Mouse (Mus musculus) colon, adult 2 months (tissue): ENCODE data around the gene Ddx41. TPM values are rescaled to one million over a fixed set of nuclear protein-coding genes. Genes with fewer than 3 reads are reported as not detected.

Experiments used
- polyA plus RNA-seq: library from polyadenylated mRNA; depleted of rRNA; stranded (reverse); fragments of >200 nt; gene quantifications from 2 replicates; pipeline ENCODE4 v1.2.3, GENCODE M21; 2012; rRNA removed

The Ddx41 gene
- 66.3 and 71.4 TPM in 2 replicates for polyA plus RNA-seq

DNA sequence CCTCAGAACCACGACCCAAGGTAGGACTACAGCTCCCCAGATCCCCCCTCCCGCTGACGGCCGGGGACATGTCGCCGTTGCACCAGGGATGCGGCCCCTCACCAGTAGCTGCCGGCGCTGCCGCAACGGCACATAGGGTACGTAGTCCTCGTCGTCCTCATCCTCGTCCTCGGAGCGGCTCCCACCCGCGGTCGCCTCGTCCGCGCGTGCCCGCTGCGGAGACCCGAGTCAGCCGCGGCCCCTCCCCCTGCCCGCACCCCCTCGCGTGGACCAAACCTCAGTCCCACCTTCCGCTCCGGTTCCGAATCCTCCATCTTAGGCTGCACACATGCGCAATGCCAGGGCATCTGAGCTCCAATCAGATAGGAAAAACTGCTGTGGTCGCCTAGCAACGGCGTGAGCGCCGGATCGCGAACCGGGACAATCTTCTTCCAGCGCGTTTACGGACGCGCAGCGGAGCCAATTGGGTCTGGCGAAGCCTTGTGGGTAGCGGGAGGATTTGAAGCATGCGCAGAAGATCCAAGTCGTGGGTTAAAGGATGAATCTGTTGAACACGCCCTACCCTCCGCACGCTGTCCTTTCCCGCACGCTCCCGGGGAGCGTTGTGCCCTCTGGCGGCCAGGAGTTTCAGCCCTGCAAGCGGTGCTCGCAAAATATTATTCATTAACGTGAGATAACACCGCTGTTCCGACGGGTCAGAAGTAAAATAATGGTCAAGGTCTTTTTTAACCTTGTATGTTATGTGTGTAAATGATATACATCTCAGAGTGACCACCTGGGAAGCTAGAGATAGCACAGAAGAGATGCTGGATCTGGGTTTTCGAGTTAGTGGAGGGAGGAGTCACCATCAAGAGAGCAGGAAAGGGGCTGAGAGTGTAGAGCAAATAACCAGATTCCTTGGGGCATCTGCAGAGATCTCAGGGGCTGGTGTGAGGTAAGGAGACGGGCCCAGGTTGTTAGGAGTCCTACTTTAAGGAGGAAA lies at the start of gene Ddx41:
Ddx41 (minus strand) TSS at position 465 of the 982 bp plus-strand sequence.

DNA sequence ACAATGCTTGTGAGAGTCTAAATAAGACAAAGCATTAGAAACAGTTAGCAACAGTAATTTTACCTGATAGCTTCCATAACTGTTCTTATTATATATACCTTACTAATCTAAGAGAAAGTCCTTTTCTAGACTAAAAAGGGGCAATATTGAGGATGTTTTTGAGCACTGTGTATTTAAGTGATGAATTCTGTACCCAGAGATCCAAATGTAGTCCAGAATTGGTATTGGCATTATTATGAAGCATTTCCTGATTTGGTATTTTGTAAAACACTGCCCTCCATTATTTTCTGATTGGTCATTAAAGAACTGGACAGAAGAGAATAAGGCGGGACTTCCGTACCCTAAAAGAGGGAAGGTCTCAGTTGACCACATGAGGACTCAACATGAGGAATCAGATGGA lies 37.0 kb upstream of the Ddx41 start, which contains the start of gene Tmed9:
Tmed9 (plus strand) TSS at position 301 of the 400 bp plus-strand sequence.

DNA sequence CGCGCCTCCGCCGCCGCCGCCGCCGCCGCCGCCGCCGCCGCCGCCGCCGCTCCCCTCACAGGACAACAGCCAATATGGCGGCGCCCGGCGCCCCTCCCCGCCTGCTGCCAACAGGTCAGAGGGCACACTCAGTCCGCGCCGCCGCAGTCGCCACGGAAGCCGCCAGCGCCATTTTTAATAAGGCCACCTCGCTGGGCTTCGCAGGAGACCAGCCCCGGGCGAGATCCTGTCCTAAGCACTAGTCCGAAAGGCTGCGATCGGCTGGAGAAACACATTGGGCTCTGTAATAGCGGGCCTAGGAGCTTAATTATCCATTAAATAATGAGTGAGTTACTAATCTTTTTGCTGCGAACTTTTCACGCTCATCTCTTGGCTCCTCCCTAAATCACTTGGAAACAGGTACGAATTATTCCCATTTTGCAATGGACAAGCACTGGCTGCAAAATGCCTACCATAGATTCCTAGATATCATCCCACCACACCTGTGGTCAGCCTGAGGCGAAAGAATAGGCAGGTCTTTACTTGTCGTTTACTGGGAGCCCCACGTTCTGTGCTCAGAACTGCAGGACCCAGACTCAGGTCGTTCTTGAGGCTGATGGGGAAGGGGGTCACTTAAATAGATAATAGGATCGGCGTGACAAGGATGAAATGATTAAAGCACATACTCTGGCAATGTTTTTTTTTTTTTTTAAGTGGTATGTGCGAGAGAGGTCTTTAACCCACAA lies 34.7 kb upstream of the Ddx41 start, which contains the start of gene Fam193b:
Fam193b (minus strand) TSS at position 94 of the 725 bp plus-strand sequence.

DNA sequence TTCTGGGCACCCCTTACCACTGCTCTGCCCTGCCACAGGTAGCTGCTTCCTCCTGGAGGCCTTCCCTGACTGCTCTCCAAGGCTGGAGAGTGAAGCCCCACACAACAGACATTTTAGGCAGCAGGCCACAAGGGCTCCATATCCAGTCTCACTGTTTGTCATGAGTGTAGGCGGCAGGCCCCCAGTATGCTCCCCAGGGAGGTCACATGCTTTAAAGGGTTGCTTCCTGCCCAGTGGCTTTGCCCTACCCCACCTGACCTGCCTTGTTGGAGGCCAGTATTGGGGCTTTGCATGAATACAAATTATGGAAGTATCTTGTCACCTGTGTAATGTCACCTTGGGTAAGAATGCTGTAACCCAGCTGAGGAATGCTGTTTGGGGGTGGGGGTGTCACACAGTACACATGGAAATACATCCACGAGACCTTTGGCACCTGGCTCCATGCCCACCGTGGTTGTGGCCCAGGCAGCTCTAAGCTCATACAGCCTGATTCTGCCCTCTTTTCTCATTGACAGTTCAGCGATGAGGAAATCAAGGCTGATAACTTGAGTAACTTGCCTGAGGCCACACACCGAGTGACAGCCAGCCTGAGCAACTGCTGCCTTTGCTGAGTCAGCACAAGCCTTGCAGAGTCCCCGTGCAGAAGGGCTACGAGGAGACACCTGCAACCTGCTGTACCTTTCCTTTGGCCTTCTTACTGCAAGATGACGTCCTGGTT lies 7.1 kb downstream of the Ddx41 start, which contains the start of gene Dok3:
Dok3 (minus strand) TSS at position 99 of the 718 bp plus-strand sequence.

DNA sequence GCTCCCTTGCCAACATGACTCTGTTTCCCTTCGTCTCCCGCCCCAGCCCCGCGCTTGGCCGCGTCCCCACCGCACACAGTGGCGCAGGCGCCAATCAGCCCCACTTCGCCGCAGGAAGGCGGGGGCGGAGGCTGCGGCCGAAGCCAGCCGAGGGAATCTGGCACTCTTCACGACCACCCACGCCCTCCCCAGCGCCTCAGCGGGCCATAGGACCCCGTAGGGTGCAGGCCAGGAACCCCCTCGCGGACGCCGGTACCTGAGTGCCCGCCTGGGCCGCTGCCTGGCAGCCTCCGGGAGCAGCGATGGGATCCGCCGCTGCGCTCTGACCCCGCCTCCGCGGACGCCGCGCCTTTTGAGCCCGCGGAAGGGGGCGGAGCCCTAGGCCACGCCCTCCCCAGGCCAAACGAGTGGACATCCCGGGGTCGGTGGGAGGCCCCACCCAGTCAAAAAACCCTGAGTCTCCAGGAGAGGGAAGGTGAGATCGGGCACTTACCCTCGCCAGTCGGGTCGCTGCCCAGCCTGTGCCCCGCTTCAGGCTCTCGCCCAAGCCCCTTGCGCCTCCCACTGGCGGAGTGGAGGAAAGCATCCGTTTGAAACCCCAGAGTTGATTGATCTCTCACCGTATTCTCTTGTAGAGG lies 23.2 kb downstream of the Ddx41 start, which contains the start of gene Pdlim7:
Pdlim7 (minus strand) TSS at position 566 of the 638 bp plus-strand sequence.

DNA sequence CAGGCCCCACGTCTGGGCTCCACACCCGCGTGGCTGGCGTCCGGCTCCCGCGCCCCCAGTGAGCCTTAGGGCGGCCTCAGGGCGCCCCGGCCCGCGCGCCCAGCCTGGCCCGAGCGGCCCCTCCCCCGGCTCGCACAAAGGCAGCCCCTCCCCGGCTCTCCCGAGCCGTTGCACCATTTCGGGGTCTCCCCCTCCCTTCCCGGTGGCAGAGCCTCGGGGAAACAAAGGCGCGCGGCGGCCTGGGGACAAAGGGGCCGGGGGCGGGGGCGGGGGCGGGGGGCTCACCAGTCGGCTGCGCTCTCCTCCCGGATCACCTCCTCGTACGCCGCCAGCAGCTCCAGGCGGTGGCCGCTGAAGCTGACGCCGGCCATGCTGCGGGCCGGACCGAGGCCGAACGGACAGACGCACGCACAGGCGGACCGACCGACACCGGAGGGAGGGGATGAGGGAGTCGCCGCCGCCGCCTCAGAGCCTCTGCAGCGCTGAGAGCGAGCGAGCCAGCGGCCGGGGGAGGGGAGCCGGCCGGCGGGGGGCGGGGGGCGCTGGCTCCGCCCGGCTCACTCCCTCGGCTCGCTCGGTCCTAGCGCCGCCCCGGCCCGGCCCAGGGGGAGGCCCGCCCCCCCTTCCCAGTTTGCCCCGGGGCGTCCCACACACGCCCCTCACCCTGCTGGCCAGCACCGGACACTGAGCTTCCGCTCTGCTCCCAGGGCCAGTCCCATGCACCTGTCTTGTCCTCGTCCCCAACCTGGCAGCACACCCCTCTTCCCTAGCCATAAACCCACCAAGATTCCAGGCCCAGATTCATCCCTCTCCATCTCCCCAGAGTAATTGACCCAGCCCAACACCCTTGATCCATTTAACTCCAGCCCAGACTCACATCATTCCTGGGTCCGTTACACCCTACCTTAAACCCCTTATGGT lies 48.6 kb downstream of the Ddx41 start, which contains the start of gene Dbn1:
Dbn1 (minus strand) TSS at position 534 of the 921 bp plus-strand sequence.

Other genes with a start within 250 kb of the Ddx41 start
- gene Prelid1, start 216.2 kb downstream of the Ddx41 start, polyA plus RNA-seq: 566 and 652 TPM in 2 replicates
- 75.2 and 86.3 TPM in 2 replicates for gene Rab24, start 214.7 kb downstream of the Ddx41 start, polyA plus RNA-seq
- 10.4 and 11.5 TPM in 2 replicates for gene Mxd3, start 206.8 kb downstream of the Ddx41 start, polyA plus RNA-seq
- gene Lman2, start 173.9 kb downstream of the Ddx41 start, polyA plus RNA-seq: 99.2 and 117 TPM in 2 replicates
- gene Rgs14, start 166.9 kb downstream of the Ddx41 start, polyA plus RNA-seq: 4.9 and 5.9 TPM in 2 replicates
- gene Slc34a1, start 138.5 kb downstream of the Ddx41 start, polyA plus RNA-seq: 1.0 and 1.6 TPM in 2 replicates
- not detected in 2 replicates for gene Pfn3, start 121.4 kb downstream of the Ddx41 start, polyA plus RNA-seq
- gene F12, start 109.9 kb downstream of the Ddx41 start, polyA plus RNA-seq: 0.40 and 0.46 TPM in 2 replicates
- 66.0 and 66.1 TPM in 2 replicates for gene Grk6, start 91.6 kb downstream of the Ddx41 start, polyA plus RNA-seq
- 9.9 and 10.6 TPM in 2 replicates for gene Prr7, start 72.4 kb downstream of the Ddx41 start, polyA plus RNA-seq
- gene Dbn1, start 48.5 kb downstream of the Ddx41 start, polyA plus RNA-seq: 36.7 and 36.9 TPM in 2 replicates
- 178 and 184 TPM in 2 replicates for gene Pdlim7, start 23.0 kb downstream of the Ddx41 start, polyA plus RNA-seq
- gene Dok3, start 7.4 kb downstream of the Ddx41 start, polyA plus RNA-seq: 16.3 and 16.8 TPM in 2 replicates
- gene Fam193b, start 34.5 kb upstream of the Ddx41 start, polyA plus RNA-seq: 87.1 and 98.0 TPM in 2 replicates
- gene Tmed9, start 37.1 kb upstream of the Ddx41 start, polyA plus RNA-seq: 65.8 and 80.9 TPM in 2 replicates
- 26.1 and 27.8 TPM in 2 replicates for gene B4galt7, start 63.2 kb upstream of the Ddx41 start, polyA plus RNA-seq
- gene Caml, start 86.3 kb upstream of the Ddx41 start, polyA plus RNA-seq: 13.5 and 15.2 TPM in 2 replicates
- 7.7 and 7.9 TPM in 2 replicates for gene Ddx46, start 98.4 kb upstream of the Ddx41 start, polyA plus RNA-seq
- gene B230219D22Rik, start 156.5 kb upstream of the Ddx41 start, polyA plus RNA-seq: 14.3 and 17.9 TPM in 2 replicates
- gene Txndc15, start 178.0 kb upstream of the Ddx41 start, polyA plus RNA-seq: 41.7 and 46.7 TPM in 2 replicates
- gene Pcbd2, start 190.7 kb upstream of the Ddx41 start, polyA plus RNA-seq: 18.6 and 34.2 TPM in 2 replicates
- gene Catsper3, start 247.9 kb upstream of the Ddx41 start, polyA plus RNA-seq: not detected in 2 replicates